ENCODE assay signal across 7 mouse cellular contexts in the genomic region with DNA sequence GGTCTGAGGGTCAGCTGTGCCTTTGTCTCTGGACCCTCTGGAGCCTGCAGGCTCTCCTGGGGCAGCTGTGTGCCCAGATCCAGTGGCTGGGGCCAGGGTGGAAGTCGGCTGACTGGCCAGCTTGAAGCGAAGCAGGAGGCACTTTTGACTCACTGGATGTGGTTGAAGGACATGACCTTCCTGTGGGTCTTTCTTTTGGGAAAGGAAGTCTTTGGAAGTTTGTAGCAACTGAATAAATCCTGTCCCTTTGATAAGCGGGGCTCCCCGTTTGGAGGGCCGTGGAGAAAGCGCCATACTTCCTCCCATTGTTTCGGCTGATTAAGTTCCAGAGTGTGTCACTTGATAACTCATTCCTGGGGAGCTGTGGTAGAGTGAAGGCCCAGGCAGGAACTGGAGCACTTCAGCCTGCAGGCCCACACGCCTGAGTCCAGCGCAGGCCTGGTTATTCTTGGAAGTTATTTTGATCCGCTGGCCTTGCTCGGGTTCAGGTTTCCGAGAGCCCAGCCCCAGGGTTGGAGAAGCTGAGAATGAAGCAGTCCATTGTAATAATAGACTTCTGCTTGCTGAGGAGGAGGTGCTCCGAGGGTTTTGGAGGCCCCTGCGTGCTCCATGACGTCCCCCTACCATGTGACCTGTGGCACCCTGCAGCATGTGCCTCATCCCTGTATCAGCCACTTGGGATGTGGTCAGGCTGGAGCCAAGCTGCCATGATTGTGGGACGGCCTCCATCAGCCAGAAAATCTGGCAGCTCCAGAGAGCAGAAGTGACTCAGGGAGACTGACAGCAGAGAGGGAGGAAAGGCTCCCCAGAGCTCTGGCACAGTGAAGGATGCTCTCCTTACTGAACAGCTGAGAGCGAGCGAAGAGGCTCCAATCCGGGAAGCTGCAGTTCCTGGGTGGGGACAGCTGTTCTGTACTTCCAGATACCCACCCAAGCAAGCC.
DNase-seq lines count a peak whose midpoint lies in the region; ATAC-seq and TF ChIP-seq lines count a peak whose summit lies in the region.

No protein-coding gene starts in this region.

- TF ChIP-seq POLR2A in kidney, adult 2 months (IDR thresholded peaks at IDR 0.05; ENCODE audit: low read depth, low read length) = peak; percentile 7
- TF ChIP-seq POLR2A in limb, embryonic 14.5 days (IDR thresholded peaks at IDR 0.05; ENCODE audit: borderline replicate concordance, extremely low read depth, insufficient read depth, insufficient read length) = no peak

- peak overlapping the region; percentile 89 for H3K27ac ChIP-seq in kidney, adult 2 months (ENCODE audit: insufficient read depth, low read depth, low read length)
- peak overlapping the region; percentile 78 for H3K27ac ChIP-seq in limb, embryonic 14.5 days (replicated peaks; ENCODE audit: low read depth, low read length)
- peak overlapping the region; percentile 50 for H3K27ac ChIP-seq in midbrain, embryonic 16.5 days (ENCODE audit: low read length)

- no peaks in the 10 kb centered on the region for H3K27me3 ChIP-seq in kidney, adult 2 months (replicated peaks; ENCODE audit: control insufficient read depth, insufficient read depth, low read length)
- no peaks in the 10 kb centered on the region for H3K27me3 ChIP-seq in limb, embryonic 14.5 days (ENCODE audit: control insufficient read depth, insufficient read depth, low read length)
- no peaks in the 10 kb centered on the region for H3K27me3 ChIP-seq in midbrain, embryonic 16.5 days (ENCODE audit: control insufficient read depth, insufficient read depth, low read depth, low read length)

- no peaks in the 10 kb centered on the region for H3K36me3 ChIP-seq in kidney, adult 2 months (ENCODE audit: control insufficient read depth, insufficient read depth, low read length)
- H3K36me3 ChIP-seq in limb, embryonic 14.5 days (ENCODE audit: control insufficient read depth, insufficient read depth, low read length) = no peaks in the 10 kb centered on the region
- H3K36me3 ChIP-seq in midbrain, embryonic 16.5 days (ENCODE audit: control insufficient read depth, insufficient read depth, low read length) = no peaks in the 10 kb centered on the region

- peaks cover 8% of the 10 kb centered on the region; the same call in 1 of the 2 replicates for H3K4me1 ChIP-seq in kidney, adult 2 months (ENCODE audit: control insufficient read depth, insufficient read depth, low read length)
- H3K4me1 ChIP-seq in limb, embryonic 14.5 days (ENCODE audit: control insufficient read depth, insufficient read depth, low read length) = peaks cover 10% of the 10 kb centered on the region; the same call in 1 of the 2 replicates
- no peaks in the 10 kb centered on the region for H3K4me1 ChIP-seq in midbrain, embryonic 16.5 days (ENCODE audit: control insufficient read depth, insufficient read depth, low read length)

- DNase-seq in adrenal gland, postnatal 36 days = peak; percentile 68 to 73
- DNase-seq in embryo, embryonic 9.5 days (ENCODE audit: extremely low spot score) = peak; percentile 51
- DNase-seq in heart, adult 8-10 months (ENCODE audit: low spot score) = peak; percentile 92
- DNase-seq in kidney, adult 2 months = peak; percentile 86
- peak; percentile 40 for DNase-seq in limb, embryonic 14.5 days (ENCODE audit: low spot score)

- ATAC-seq in limb, embryonic 14.5 days (ENCODE audit: low FRiP score, low read depth) = peak; percentile 86
- no peak for ATAC-seq in midbrain, embryonic 16.5 days
- ATAC-seq in megakaryocyte-erythroid progenitor cell, adult 5-6 weeks (replicated peaks; ENCODE audit: low FRiP score, low TSS enrichment, poor library complexity, severe bottlenecking) = no peak

- H3K9ac ChIP-seq in limb, embryonic 14.5 days (ENCODE audit: low read depth, low read length, severe bottlenecking) = no peak overlapping the region
- H3K9ac ChIP-seq in midbrain, embryonic 16.5 days (ENCODE audit: low read depth, low read length) = no peak overlapping the region

- H3K4me3 ChIP-seq in kidney, adult 2 months (ENCODE audit: insufficient read depth, low read depth, low read length) = no peak overlapping the region
- H3K4me3 ChIP-seq in limb, embryonic 14.5 days (replicated peaks; ENCODE audit: low read length) = no peak overlapping the region
- no peak overlapping the region for H3K4me3 ChIP-seq in midbrain, embryonic 16.5 days (ENCODE audit: low read depth, low read length)

- H3K9me3 ChIP-seq in limb, embryonic 14.5 days (ENCODE audit: control insufficient read depth, low read length) = no peaks in the 10 kb centered on the region
- no peaks in the 10 kb centered on the region for H3K9me3 ChIP-seq in midbrain, embryonic 16.5 days (replicated peaks; ENCODE audit: control insufficient read depth, low read length, poor library complexity, severe bottlenecking)

- no peak overlapping the region; the same call in 1 of the 2 replicates for H3K4me2 ChIP-seq in limb, embryonic 14.5 days (replicated peaks; ENCODE audit: low read depth, low read length, severe bottlenecking)
- H3K4me2 ChIP-seq in midbrain, embryonic 16.5 days (ENCODE audit: low read length) = no peak overlapping the region

- no peak for TF ChIP-seq CTCF in kidney, adult 2 months (conservative IDR thresholded peaks at IDR 0.05; ENCODE audit: insufficient read depth, insufficient read length, low read depth, low read length)

- WGBS in kidney, adult 2 months = 51% methylated on average over 19 of the region's 19 CpGs
- WGBS in limb, embryonic 14.5 days = 55% methylated on average over 19 of the region's 19 CpGs
- WGBS in midbrain, embryonic 16.5 days = 48% methylated on average over 19 of the region's 19 CpGs

Comparison
In these comparisons a context has a peak if more than half of its experiments do, and no peak if none do; other contexts are left out.
1. DNase-seq: peak in every context shown above with its lines; median percentile 92 in heart, adult 8-10 months; 86 in kidney, adult 2 months; 70 in adrenal gland, postnatal 36 days; 51 in embryo, embryonic 9.5 days; 40 in limb, embryonic 14.5 days.